Mouse (Mus musculus): Measurements from ENCODE around the gene Zfp943. TPM values are rescaled to one million over a fixed set of nuclear protein-coding genes. Genes with fewer than 3 reads are reported as not detected.
A peak's percentile ranks its signal among the peaks of the same experiment; 100 is the strongest.
"Not testable (repeated sequence)": the region's sequence is repeated elsewhere in the genome, so short reads cannot be mapped to it uniquely, and the experiment has no call there.

The Zfp943 gene
- polyA plus RNA-seq (2014; fragmentation: Nextera tagmentation; extraction: Ambion mirVana) = 19.0 and 20.7 TPM in 2 replicates

DNA sequence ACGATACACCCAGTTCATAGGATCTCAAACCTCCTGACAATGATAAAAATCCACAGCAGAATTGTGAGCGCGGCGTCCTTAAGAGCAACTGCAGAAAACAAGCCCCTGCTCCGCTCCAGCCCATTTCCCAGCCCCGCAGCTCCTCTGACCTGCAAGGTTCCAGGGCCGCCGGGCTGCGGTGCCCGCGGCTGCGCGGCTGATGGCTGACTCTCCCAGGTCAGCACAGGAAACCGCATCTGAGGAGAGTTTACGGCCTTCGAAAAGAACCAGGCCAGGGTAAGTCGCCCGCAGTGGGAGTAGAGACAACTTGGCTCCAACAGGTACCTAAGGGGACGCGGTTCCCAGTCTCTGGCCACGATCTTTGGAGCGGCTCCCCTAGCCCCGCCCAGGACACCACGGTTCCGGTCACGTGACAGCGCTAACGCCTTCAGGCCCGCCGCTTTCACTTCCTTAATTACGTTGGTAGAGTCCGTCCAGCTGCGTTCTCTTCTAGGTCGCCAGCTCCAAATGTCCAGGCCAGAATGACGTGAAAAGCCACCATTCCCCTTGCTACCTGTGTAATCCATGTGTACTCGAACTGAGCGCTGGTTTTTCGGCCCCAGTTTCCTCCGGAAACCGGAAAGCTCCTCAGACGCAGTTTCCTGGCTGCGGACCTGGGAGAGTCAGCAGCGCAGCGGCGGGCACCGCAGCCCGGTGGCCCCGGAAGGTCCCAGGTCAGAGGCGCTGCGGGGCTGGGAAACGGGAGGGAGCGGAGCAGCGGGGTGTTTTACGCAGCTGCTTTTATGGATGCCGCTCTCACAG, at the start of gene Zfp943, which contains the start of gene Zfp942:
Zfp943 (plus strand) TSS at position 446 of the 801 bp plus-strand sequence.
Zfp942 (minus strand) TSS at position 358 of the 801 bp plus-strand sequence.
- not testable (repeated sequence) for H3K4me1 ChIP-seq (replicated peaks; ENCODE audit: control insufficient read depth, insufficient read depth, low read length); H3K9me3 ChIP-seq (ENCODE audit: control insufficient read depth, low read length); H3K36me3 ChIP-seq (ENCODE audit: control insufficient read depth, insufficient read depth, low read length); H3K27me3 ChIP-seq (ENCODE audit: control insufficient read depth, insufficient read depth, low read length)
- H3K4me3 ChIP-seq (ENCODE audit: low read depth, low read length) = peak within 1 kb of the TSS; percentile 50
- peak within 1 kb of the TSS; percentile 66 for H3K27ac ChIP-seq (ENCODE audit: low read depth, low read length)
- WGBS = under 1% methylated on average over 41 of the region's 55 CpGs
- ATAC-seq (replicated peaks; ENCODE audit: low FRiP score) (peak; percentile 99), DNase-seq (ENCODE audit: low spot score) (peak; percentile 72)
- H3K4me2 ChIP-seq (ENCODE audit: low read depth, low read length, severe bottlenecking) = peak within 1 kb of the TSS; percentile 50
- H3K9ac ChIP-seq (ENCODE audit: low read length) = peak within 1 kb of the TSS; percentile 56

DNA sequence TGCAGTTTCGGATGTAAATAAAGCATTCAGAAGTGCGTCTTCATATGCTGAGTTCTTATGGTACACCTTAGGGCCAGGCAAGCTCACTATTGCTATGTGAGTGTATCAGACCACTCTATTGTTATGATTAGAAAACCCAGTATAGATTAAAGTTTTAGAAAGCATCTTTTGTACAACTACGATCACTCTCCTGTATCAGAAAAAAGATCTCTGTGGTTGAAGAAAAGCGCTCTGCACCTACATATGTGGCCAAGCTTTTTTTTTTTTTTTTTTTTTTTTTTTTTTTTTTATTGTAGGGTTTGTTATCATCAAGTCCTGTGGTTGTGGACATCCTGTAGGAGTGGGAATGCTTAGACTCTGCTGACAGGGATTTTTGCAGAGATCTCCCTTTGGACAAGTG, 950 bp downstream of the Zfp943 start:
- no peaks in the 10 kb centered on the region; the same call in 1 of the 2 replicates for H3K36me3 ChIP-seq (ENCODE audit: control insufficient read depth, insufficient read depth, low read length)
- DNase-seq (ENCODE audit: low spot score) (no peak), ATAC-seq (replicated peaks; ENCODE audit: low FRiP score) (no peak)
- H3K9me3 ChIP-seq (ENCODE audit: control insufficient read depth, low read length) = no peaks in the 10 kb centered on the region; the same call in 1 of the 2 replicates
- H3K27me3 ChIP-seq (ENCODE audit: control insufficient read depth, insufficient read depth, low read length) = no peaks in the 10 kb centered on the region
- no peaks in the 10 kb centered on the region; the same call in 1 of the 2 replicates for H3K4me1 ChIP-seq (replicated peaks; ENCODE audit: control insufficient read depth, insufficient read depth, low read length)
- H3K9ac ChIP-seq (ENCODE audit: low read length) = peak overlapping the region; percentile 12; the same call in 1 of the 2 replicates
- 60% methylated on average over 4 of the region's 4 CpGs for WGBS
- peak overlapping the region; percentile 50 for H3K4me3 ChIP-seq (ENCODE audit: low read depth, low read length)
- peak overlapping the region; percentile 46 for H3K4me2 ChIP-seq (ENCODE audit: low read depth, low read length, severe bottlenecking)
- no peak overlapping the region for H3K27ac ChIP-seq (ENCODE audit: low read depth, low read length)

- H3K36me3 ChIP-seq (ENCODE audit: control insufficient read depth, insufficient read depth, low read length) = not testable (repeated sequence)
- whole genome bisulfite sequencing = 36% methylated on average over 1 of the region's 1 CpGs
Measured at GRCm38 (mm10) chr17:22035594-22035993, 73.2 kb downstream of the Zfp943 start.

DNA sequence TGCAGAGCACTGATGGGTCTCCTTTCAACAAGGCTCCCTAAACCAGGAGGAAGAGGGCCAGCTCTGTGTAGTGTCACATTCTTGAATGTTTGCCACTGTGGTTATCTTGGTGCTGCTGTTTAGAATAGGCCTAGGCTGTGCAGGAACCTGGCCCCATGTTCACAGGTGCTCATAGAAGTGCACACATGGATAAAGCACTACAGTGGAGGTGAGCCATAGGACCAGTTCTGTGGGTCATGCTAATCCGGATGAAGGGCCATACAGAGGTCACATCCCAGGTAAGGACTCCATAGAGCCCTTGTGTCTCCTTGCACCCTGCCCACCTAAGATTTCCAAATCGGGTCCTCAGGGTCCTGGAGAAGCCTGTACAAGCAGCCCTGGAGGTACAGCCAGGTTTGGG, 87.1 kb downstream of the Zfp943 start:
- H3K4me3 ChIP-seq (ENCODE audit: low read depth, low read length) = no peak overlapping the region
- no peak for DNase-seq (ENCODE audit: low spot score)
- WGBS = 78% methylated on average over 2 of the region's 2 CpGs

More at GRCm38 (mm10) chr17:22035594-22035993, 73.2 kb downstream of the Zfp943 start:
- H3K4me3 ChIP-seq (ENCODE audit: low read depth, low read length); H3K9ac ChIP-seq (ENCODE audit: low read length); H3K9me3 ChIP-seq (ENCODE audit: control insufficient read depth, low read length); H3K27ac ChIP-seq (ENCODE audit: low read depth, low read length); DNase-seq (ENCODE audit: low spot score); H3K4me2 ChIP-seq (ENCODE audit: low read depth, low read length, severe bottlenecking); H3K4me1 ChIP-seq (replicated peaks; ENCODE audit: control insufficient read depth, insufficient read depth, low read length); ATAC-seq (replicated peaks; ENCODE audit: low FRiP score); H3K27me3 ChIP-seq (ENCODE audit: control insufficient read depth, insufficient read depth, low read length): not testable (repeated sequence)

GRCm38 (mm10) chr17:22053211-22053610, 90.9 kb downstream of the Zfp943 start:
- WGBS = 80% methylated on average over 2 of the region's 2 CpGs
- ATAC-seq (replicated peaks; ENCODE audit: low FRiP score) (no peak), DNase-seq (ENCODE audit: low spot score) (no peak)
- H3K27ac ChIP-seq (ENCODE audit: low read depth, low read length) = no peak overlapping the region
- no peak overlapping the region for H3K9ac ChIP-seq (ENCODE audit: low read length)
- H3K4me2 ChIP-seq (ENCODE audit: low read depth, low read length, severe bottlenecking) = no peak overlapping the region
- no peaks in the 10 kb centered on the region for H3K27me3 ChIP-seq (ENCODE audit: control insufficient read depth, insufficient read depth, low read length)
- no peak overlapping the region for H3K4me3 ChIP-seq (ENCODE audit: low read depth, low read length)
- peaks cover 3% of the 10 kb centered on the region; the same call in 1 of the 2 replicates for H3K9me3 ChIP-seq (ENCODE audit: control insufficient read depth, low read length)
- H3K4me1 ChIP-seq (replicated peaks; ENCODE audit: control insufficient read depth, insufficient read depth, low read length) = no peaks in the 10 kb centered on the region
- no peaks in the 10 kb centered on the region for H3K36me3 ChIP-seq (ENCODE audit: control insufficient read depth, insufficient read depth, low read length)

More for the DNA sequence above, 87.1 kb downstream of the Zfp943 start:
- ATAC-seq (replicated peaks; ENCODE audit: low FRiP score) = no peak
- Histone ChIP-seq H3K9me3 (ENCODE audit: control insufficient read depth, low read length) (no peaks in the 10 kb centered on the region; the same call in 1 of the 2 replicates), H3K4me1 (replicated peaks; ENCODE audit: control insufficient read depth, insufficient read depth, low read length) (no peaks in the 10 kb centered on the region), H3K36me3 (ENCODE audit: control insufficient read depth, insufficient read depth, low read length) (no peaks in the 10 kb centered on the region), H3K4me2 (ENCODE audit: low read depth, low read length, severe bottlenecking) (no peak overlapping the region), H3K27me3 (ENCODE audit: control insufficient read depth, insufficient read depth, low read length) (no peaks in the 10 kb centered on the region), H3K9ac (ENCODE audit: low read length) (no peak overlapping the region), H3K27ac (ENCODE audit: low read depth, low read length) (no peak overlapping the region)

GRCm38 (mm10) chr17:22081031-22081631, 118.8 kb downstream of the Zfp943 start:
- DNase-seq (ENCODE audit: low spot score) = peak; percentile 73
- 6% methylated on average over 57 of the region's 57 CpGs for WGBS

GRCm38 (mm10) chr17:22083224-22083623, 120.9 kb downstream of the Zfp943 start:
- DNase-seq (ENCODE audit: low spot score); H3K4me3 ChIP-seq (ENCODE audit: low read depth, low read length): not testable (repeated sequence)

More at GRCm38 (mm10) chr17:22081031-22081631, 118.8 kb downstream of the Zfp943 start:
- peak; percentile 94 for ATAC-seq (replicated peaks; ENCODE audit: low FRiP score)
- Histone ChIP-seq H3K9me3 (ENCODE audit: control insufficient read depth, low read length) (no peaks in the 10 kb centered on the region), H3K27me3 (ENCODE audit: control insufficient read depth, insufficient read depth, low read length) (no peaks in the 10 kb centered on the region), H3K4me1 (replicated peaks; ENCODE audit: control insufficient read depth, insufficient read depth, low read length) (no peaks in the 10 kb centered on the region), H3K36me3 (ENCODE audit: control insufficient read depth, insufficient read depth, low read length) (no peaks in the 10 kb centered on the region), H3K4me3 (ENCODE audit: low read depth, low read length) (peak overlapping the region; percentile 57), H3K27ac (ENCODE audit: low read depth, low read length) (no peak overlapping the region), H3K9ac (ENCODE audit: low read length) (peak overlapping the region; percentile 86), H3K4me2 (ENCODE audit: low read depth, low read length, severe bottlenecking) (peak overlapping the region; percentile 75)

GRCm38 (mm10) chr17:22118770-22119169, 156.4 kb downstream of the Zfp943 start:
- ATAC-seq (replicated peaks; ENCODE audit: low FRiP score) (no peak), DNase-seq (ENCODE audit: low spot score) (no peak)
- Histone ChIP-seq H3K9ac (ENCODE audit: low read length) (no peak overlapping the region), H3K36me3 (ENCODE audit: control insufficient read depth, insufficient read depth, low read length) (no peaks in the 10 kb centered on the region), H3K4me1 (replicated peaks; ENCODE audit: control insufficient read depth, insufficient read depth, low read length) (no peaks in the 10 kb centered on the region), H3K27me3 (ENCODE audit: control insufficient read depth, insufficient read depth, low read length) (no peaks in the 10 kb centered on the region), H3K4me3 (ENCODE audit: low read depth, low read length) (no peak overlapping the region), H3K4me2 (ENCODE audit: low read depth, low read length, severe bottlenecking) (no peak overlapping the region), H3K9me3 (ENCODE audit: control insufficient read depth, low read length) (no peaks in the 10 kb centered on the region), H3K27ac (ENCODE audit: low read depth, low read length) (no peak overlapping the region)

More at GRCm38 (mm10) chr17:22083224-22083623, 120.9 kb downstream of the Zfp943 start:
- H3K4me2 ChIP-seq (ENCODE audit: low read depth, low read length, severe bottlenecking); H3K9me3 ChIP-seq (ENCODE audit: control insufficient read depth, low read length); H3K27ac ChIP-seq (ENCODE audit: low read depth, low read length); H3K4me1 ChIP-seq (replicated peaks; ENCODE audit: control insufficient read depth, insufficient read depth, low read length); H3K9ac ChIP-seq (ENCODE audit: low read length); H3K27me3 ChIP-seq (ENCODE audit: control insufficient read depth, insufficient read depth, low read length); ATAC-seq (replicated peaks; ENCODE audit: low FRiP score); H3K36me3 ChIP-seq (ENCODE audit: control insufficient read depth, insufficient read depth, low read length): not testable (repeated sequence)
- 29% methylated on average over 3 of the region's 3 CpGs for WGBS
